Mouse (Mus musculus) brain, embryonic 14.5 days (tissue): ENCODE results near the gene Gm14151.

Experiments
- CTCF ChIP-seq: fragments of 200-500 bp; IDR thresholded peaks from 2 replicates; pipeline ENCODE4 v1.5.1; 2012; ENCODE audit warnings: inconsistent platforms, mild to moderate bottlenecking, moderate library complexity, borderline replicate concordance; ENCODE audit not compliant: insufficient read depth, insufficient read length; ENCODE audit errors: extremely low read depth
- POLR2A ChIP-seq: fragments of 200-500 bp; IDR thresholded peaks from 2 replicates; pipeline ENCODE4 v1.6.1; 2012; ENCODE audit warnings: mild to moderate bottlenecking, inconsistent platforms, borderline replicate concordance; ENCODE audit not compliant: poor library complexity, insufficient read depth, insufficient read length, severe bottlenecking; ENCODE audit errors: extremely low read depth

DNA sequence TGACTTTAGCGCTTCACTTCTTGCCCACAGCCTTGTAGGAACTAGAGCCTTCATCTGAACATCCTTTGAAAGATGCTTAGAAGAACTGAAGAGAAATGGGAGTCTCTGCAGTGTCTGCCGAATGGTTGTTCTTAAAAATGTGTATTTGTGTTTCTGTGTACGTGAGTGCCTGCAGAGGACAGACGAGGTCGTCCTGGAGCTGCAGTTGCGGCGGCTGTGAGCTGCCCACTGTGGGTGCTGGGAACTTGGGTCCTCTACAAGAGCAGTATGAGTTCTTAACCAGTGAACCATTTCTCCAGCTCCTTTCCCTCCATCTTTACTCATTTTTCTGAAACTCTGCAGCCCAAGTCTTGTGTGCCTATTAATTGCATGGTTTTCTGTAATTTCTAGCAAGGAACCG, 52.4 kb downstream of the Gm14151 start:
- no peak for TF ChIP-seq POLR2A
- TF ChIP-seq CTCF: no peak
